Mouse (Mus musculus) heart, embryonic 15.5 days (tissue): ENCODE data around the gene Neurl1a. TPM values are rescaled to one million over a fixed set of nuclear protein-coding genes. Genes with fewer than 3 reads are reported as not detected.

Experiments used
- ATAC-seq: fragments of 200-750 bp; cut with Nextera tagmentation; replicated peaks from 2 replicates; pipeline ENCODE4 v1.8.0; 2017; ENCODE audit warnings: low read depth, moderate TSS enrichment; ENCODE audit not compliant: insufficient number of reproducible peaks, insufficient read depth, low FRiP score
- H3K27ac ChIP-seq: fragments of 300-500 bp; sonication (generic); 2 replicates; pipeline ENCODE4 v1.5.1; 2015; ENCODE audit warnings: mild to moderate bottlenecking, inconsistent platforms
- H3K27me3 ChIP-seq: fragments of 300-500 bp; sonication (generic); 2 replicates; pipeline ENCODE4 v1.6.1; 2015; ENCODE audit warnings: inconsistent platforms
- H3K36me3 ChIP-seq: fragments of 300-500 bp; sonication (generic); 2 replicates; pipeline ENCODE4 v1.6.1; 2015; ENCODE audit warnings: mild to moderate bottlenecking, inconsistent platforms
- H3K4me1 ChIP-seq: fragments of 300-500 bp; sonication (generic); replicated peaks from 2 replicates; pipeline ENCODE4 v1.6.1; 2015; ENCODE audit warnings: inconsistent platforms
- H3K4me2 ChIP-seq: fragments of 300-500 bp; sonication (generic); 2 replicates; pipeline ENCODE4 v1.6.1; 2015; ENCODE audit warnings: inconsistent platforms, mild to moderate bottlenecking, moderate library complexity
- H3K4me3 ChIP-seq: fragments of 300-500 bp; sonication (generic); 2 replicates; pipeline ENCODE4 v1.5.1; 2015; ENCODE audit warnings: mild to moderate bottlenecking, inconsistent platforms
- H3K9ac ChIP-seq: fragments of 300-500 bp; sonication (generic); 2 replicates; pipeline ENCODE4 v1.6.1; 2015; ENCODE audit warnings: mild to moderate bottlenecking, inconsistent platforms
- H3K9me3 ChIP-seq: fragments of 300-500 bp; sonication (generic); replicated peaks from 2 replicates; pipeline ENCODE4 v1.6.1; 2016; ENCODE audit warnings: inconsistent platforms
- WGBS: fragments of 180-500 bp; shearing (Covaris S2); methylation state at CpG from one replicate; pipeline ENCODE4 v1.1.7; 2015; ENCODE audit warnings: mixed read lengths; 5-methylcytosine and 5-hydroxymethylcytosine counted together
- polyA plus RNA-seq: library from polyadenylated mRNA; unstranded; fragments of >200 nt; fragmentation: Nextera tagmentation; extraction: Ambion mirVana; gene quantifications from 2 replicates; pipeline ENCODE4 v1.2.1, GENCODE M21; 2015

The Neurl1a gene
- polyA plus RNA-seq, 1 experiment from 2014 or later: 1.2 TPM

DNA sequence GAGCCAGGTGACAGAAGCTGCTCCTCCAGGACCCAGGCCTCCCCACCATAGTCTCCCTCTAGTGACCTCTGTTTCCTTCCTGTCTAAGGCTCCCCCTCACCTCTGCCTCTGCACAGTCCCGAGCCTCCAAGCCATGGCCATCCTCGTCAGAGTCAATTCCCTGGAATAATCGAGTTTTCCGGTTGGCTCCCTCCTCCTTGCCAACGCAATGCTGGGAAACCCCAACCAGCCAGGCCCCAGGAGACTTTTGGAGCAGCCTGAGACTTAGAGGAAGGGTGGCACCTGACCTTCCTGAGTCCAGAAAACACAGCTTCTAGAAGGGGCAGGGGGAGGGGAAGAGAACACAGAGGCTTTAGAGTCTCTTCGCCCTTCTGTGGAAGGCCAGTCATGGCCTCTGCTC lies 72.3 kb downstream of the Neurl1a start:
- Histone ChIP-seq H3K4me3 (no peak overlapping the region), H3K36me3 (no peaks in the 10 kb centered on the region), H3K4me2 (no peak overlapping the region), H3K27me3 (peaks cover 45% of the 10 kb centered on the region), H3K9me3 (no peaks in the 10 kb centered on the region), H3K27ac (no peak overlapping the region), H3K4me1 (peaks cover 11% of the 10 kb centered on the region), H3K9ac (no peak overlapping the region)
- ATAC-seq: no peak
- 72% methylated on average over 6 of the region's 6 CpGs for WGBS

- Histone ChIP-seq H3K9me3 (no peaks in the 10 kb centered on the region), H3K4me1 (peaks cover 11% of the 10 kb centered on the region), H3K36me3 (no peaks in the 10 kb centered on the region), H3K4me3 (peak overlapping the region; percentile 47), H3K27ac (no peak overlapping the region), H3K4me2 (peak overlapping the region; percentile 76), H3K27me3 (peaks cover 45% of the 10 kb centered on the region), H3K9ac (peak overlapping the region; percentile 32; the same call in 1 of the 2 replicates)
- 3% methylated on average over 90 of the region's 90 CpGs for WGBS
- no peak for ATAC-seq
These were observed 74.5 kb downstream of the Neurl1a start for GRCm38 (mm10) chr19:47253053-47253628.

- Histone ChIP-seq H3K36me3 (no peaks in the 10 kb centered on the region), H3K27ac (no peak overlapping the region), H3K9me3 (no peaks in the 10 kb centered on the region), H3K4me3 (no peak overlapping the region), H3K4me2 (no peak overlapping the region), H3K27me3 (peaks cover 45% of the 10 kb centered on the region), H3K9ac (no peak overlapping the region), H3K4me1 (peaks cover 11% of the 10 kb centered on the region)
- ATAC-seq: no peak
- WGBS: 55% methylated on average over 2 of the region's 2 CpGs
These were observed 76.4 kb downstream of the Neurl1a start for GRCm38 (mm10) chr19:47255036-47255435.

GRCm38 (mm10) chr19:47255919-47256318 lies 77.3 kb downstream of the Neurl1a start:
- peaks cover 43% of the 10 kb centered on the region for H3K27me3 ChIP-seq
- H3K36me3 ChIP-seq: no peaks in the 10 kb centered on the region
- no peak for ATAC-seq
- no peaks in the 10 kb centered on the region for H3K9me3 ChIP-seq
- H3K4me2 ChIP-seq: no peak overlapping the region
- 65% methylated on average over 6 of the region's 6 CpGs for WGBS
- H3K4me1 ChIP-seq: peaks cover 11% of the 10 kb centered on the region
- H3K9ac ChIP-seq: no peak overlapping the region
- H3K4me3 ChIP-seq: no peak overlapping the region
- H3K27ac ChIP-seq: no peak overlapping the region

- ATAC-seq: no peak
- peaks cover 7% of the 10 kb centered on the region; the same call in 1 of the 2 replicates for H3K4me1 ChIP-seq
- H3K36me3 ChIP-seq: peaks cover 3% of the 10 kb centered on the region; the same call in 1 of the 2 replicates
- no peak overlapping the region for H3K9ac ChIP-seq
- H3K27me3 ChIP-seq: peaks cover 6% of the 10 kb centered on the region
- no peak overlapping the region for H3K27ac ChIP-seq
- H3K9me3 ChIP-seq: no peaks in the 10 kb centered on the region
- no peak overlapping the region for H3K4me2 ChIP-seq
- WGBS: 15% methylated on average over 5 of the region's 5 CpGs
- no peak overlapping the region for H3K4me3 ChIP-seq
These were observed 81.0 kb downstream of the Neurl1a start for GRCm38 (mm10) chr19:47259581-47259980.

DNA sequence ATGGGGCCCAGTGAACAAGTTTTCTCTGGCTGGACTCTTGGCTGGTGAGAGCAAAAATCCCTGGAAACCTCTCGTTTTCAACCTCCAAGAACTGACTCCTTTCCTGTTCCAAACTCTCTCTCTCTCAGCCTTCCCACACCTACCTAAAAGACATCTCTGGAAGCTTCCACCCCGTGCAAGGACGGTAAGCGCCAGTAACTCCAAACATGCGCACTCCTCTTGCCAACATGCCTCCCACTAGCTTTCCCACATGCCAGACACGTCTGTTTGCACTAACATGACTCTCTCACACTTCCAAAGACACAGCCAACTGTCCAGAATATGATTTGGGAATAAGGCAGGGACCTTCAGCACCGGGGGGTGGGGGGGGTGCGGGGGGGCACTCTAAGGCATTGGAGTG lies 82.6 kb downstream of the Neurl1a start:
- no peak for ATAC-seq

DNA sequence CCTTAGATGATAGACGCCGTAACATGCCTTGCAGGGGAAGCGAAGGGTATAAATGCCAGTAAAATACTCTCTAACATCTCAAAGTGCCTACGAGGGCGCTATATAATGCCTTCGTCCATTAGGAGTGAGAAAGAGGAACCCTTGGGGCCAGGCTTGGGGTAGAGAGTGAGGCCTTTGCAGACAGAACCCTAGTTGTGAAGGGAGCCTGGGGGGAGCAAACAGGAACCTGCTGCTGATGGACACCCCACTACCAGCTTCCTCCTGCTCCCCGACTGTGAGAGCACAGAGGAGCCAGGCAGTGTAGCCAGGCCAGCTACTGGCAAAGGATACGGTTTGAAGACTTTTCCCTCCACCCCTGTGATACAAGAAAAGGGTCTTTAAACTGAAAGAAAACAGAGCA lies 85.0 kb downstream of the Neurl1a start:
- Histone ChIP-seq H3K4me2 (no peak overlapping the region), H3K9ac (no peak overlapping the region), H3K4me3 (no peak overlapping the region), H3K36me3 (peaks cover 27% of the 10 kb centered on the region), H3K9me3 (no peaks in the 10 kb centered on the region), H3K4me1 (0 out of 2 replicates have a peak, but pooled peaks cover 6% of the 10 kb centered on the region), H3K27ac (no peak overlapping the region), H3K27me3 (no peaks in the 10 kb centered on the region)
- 87% methylated on average over 8 of the region's 8 CpGs for WGBS
- ATAC-seq: no peak

More for the DNA sequence above, 82.6 kb downstream of the Neurl1a start:
- Histone ChIP-seq H3K36me3 (peaks cover 5% of the 10 kb centered on the region; the same call in 1 of the 2 replicates), H3K9ac (no peak overlapping the region), H3K9me3 (no peaks in the 10 kb centered on the region), H3K4me3 (no peak overlapping the region), H3K27ac (no peak overlapping the region), H3K27me3 (no peaks in the 10 kb centered on the region), H3K4me2 (no peak overlapping the region), H3K4me1 (0 out of 2 replicates have a peak, but pooled peaks cover 6% of the 10 kb centered on the region)
- 79% methylated on average over 8 of the region's 8 CpGs for WGBS

GRCm38 (mm10) chr19:47264322-47265092 lies 85.9 kb downstream of the Neurl1a start:
- Histone ChIP-seq H3K4me1 (0 out of 2 replicates have a peak, but pooled peaks cover 6% of the 10 kb centered on the region), H3K4me3 (no peak overlapping the region), H3K9me3 (no peaks in the 10 kb centered on the region), H3K4me2 (no peak overlapping the region), H3K27ac (no peak overlapping the region), H3K36me3 (peaks cover 36% of the 10 kb centered on the region), H3K9ac (no peak overlapping the region), H3K27me3 (no peaks in the 10 kb centered on the region)
- 45% methylated on average over 11 of the region's 11 CpGs for WGBS
- peak; percentile 50; the same call in 1 of the 2 replicates for ATAC-seq

DNA sequence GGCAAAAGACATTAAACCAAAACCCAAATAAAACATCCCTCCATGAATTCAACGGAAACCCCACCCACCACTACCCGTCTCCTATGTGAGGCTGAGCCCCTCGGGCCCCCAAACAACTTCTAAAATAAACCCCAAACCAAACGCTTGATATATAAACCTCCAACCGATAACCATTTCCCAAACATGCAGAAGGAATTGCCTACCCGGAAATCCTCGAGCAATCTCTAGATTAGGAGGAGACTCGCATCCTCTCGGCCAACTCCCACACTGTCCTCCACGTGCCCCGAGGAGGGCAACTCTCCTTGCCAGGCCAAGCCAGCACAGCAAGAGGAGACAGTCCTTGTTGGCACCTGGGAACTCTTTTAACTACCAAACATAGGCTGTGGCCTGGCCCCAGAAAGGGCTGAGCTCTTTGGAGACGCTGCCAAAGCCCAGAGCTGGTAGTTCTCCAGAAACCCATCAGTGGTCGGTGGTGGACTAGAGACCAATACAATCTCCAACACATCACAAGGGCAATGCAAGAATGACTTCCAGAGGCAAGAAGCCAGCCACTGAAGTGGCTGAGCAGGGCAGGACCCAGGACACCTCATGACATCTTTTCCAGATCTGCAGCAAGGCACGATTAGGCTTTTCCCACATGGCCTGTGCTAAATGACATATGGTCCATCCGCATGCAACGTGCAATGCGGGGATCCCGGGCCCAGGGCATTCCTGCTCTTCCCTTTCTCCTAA lies 87.6 kb downstream of the Neurl1a start:
- Histone ChIP-seq H3K27ac (no peak overlapping the region), H3K27me3 (no peaks in the 10 kb centered on the region), H3K36me3 (peaks cover 52% of the 10 kb centered on the region), H3K9ac (no peak overlapping the region), H3K4me2 (no peak overlapping the region), H3K4me3 (no peak overlapping the region), H3K9me3 (no peaks in the 10 kb centered on the region), H3K4me1 (0 out of 2 replicates have a peak, but pooled peaks cover 6% of the 10 kb centered on the region)
- WGBS: 79% methylated on average over 18 of the region's 18 CpGs
- ATAC-seq: no peak

GRCm38 (mm10) chr19:47267066-47267465 lies 88.4 kb downstream of the Neurl1a start:
- Histone ChIP-seq H3K4me1 (0 out of 2 replicates have a peak, but pooled peaks cover 4% of the 10 kb centered on the region), H3K36me3 (peaks cover 60% of the 10 kb centered on the region), H3K9me3 (no peaks in the 10 kb centered on the region), H3K27me3 (no peaks in the 10 kb centered on the region), H3K4me2 (no peak overlapping the region), H3K9ac (no peak overlapping the region), H3K27ac (no peak overlapping the region), H3K4me3 (no peak overlapping the region)
- WGBS: 87% methylated on average over 21 of the region's 21 CpGs
- no peak for ATAC-seq

- WGBS: 63% methylated on average over 8 of the region's 8 CpGs
- Histone ChIP-seq H3K9ac (no peak overlapping the region), H3K4me3 (no peak overlapping the region)
These were observed 91.1 kb downstream of the Neurl1a start for GRCm38 (mm10) chr19:47269729-47270128.

More at GRCm38 (mm10) chr19:47269729-47270128, 91.1 kb downstream of the Neurl1a start:
- ATAC-seq: no peak
- Histone ChIP-seq H3K9me3 (no peaks in the 10 kb centered on the region), H3K27me3 (no peaks in the 10 kb centered on the region), H3K27ac (no peak overlapping the region), H3K4me2 (no peak overlapping the region), H3K36me3 (peaks cover 83% of the 10 kb centered on the region), H3K4me1 (0 out of 2 replicates have a peak, but pooled peaks cover under 1% of the 10 kb centered on the region)
